Mouse (Mus musculus): ENCODE data around the gene Slc26a8.

DNA sequence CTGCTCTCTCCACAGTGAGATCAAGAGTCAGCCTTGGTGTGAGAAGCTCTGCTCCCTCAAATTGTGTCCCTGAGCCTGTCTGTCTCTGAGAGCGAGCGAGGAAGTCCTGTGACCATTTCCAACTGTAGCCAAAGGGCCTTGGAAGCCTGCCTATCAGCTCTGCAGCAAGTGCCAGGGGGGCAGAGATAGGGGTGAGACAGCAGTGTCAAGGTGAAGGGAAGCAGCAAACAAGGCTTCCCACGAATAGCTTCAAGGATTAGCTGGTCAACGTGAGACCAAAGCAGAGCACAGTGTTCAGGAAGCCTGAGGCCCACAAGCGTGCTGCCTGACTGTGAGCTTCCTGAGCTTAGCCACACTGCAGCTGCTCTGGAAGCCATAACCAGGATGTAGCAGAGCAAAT, 98.6 kb downstream of the Slc26a8 start:
- TF ChIP-seq POLR2A (IDR thresholded peaks at IDR 0.05; ENCODE audit: insufficient read length, low read depth) (no peak), E2F4 (IDR thresholded peaks at IDR 0.05; ENCODE audit: insufficient read depth) (no peak), MAX (IDR thresholded peaks at IDR 0.05; ENCODE audit: low read depth) (no peak), POLR2AphosphoS2 (IDR thresholded peaks at IDR 0.05; ENCODE audit: insufficient read length, low read depth) (no peak), SRF (IDR thresholded peaks at IDR 0.05; ENCODE audit: control insufficient read depth, insufficient read length, low read depth) (no peak), MYOG (IDR thresholded peaks at IDR 0.05; ENCODE audit: control insufficient read depth in 1 of 3, insufficient read depth in 1 of 3, insufficient read length in 2 of 3, low read depth in 2 of 3) (no peak)
